Mouse (Mus musculus): ENCODE results near the gene Cx3cr1. TPM values are rescaled to one million over a fixed set of nuclear protein-coding genes. Genes with fewer than 3 reads are reported as not detected.
A peak's percentile ranks its signal among the peaks of the same experiment; 100 is the strongest.

The Cx3cr1 gene
- total and polyA plus RNA-seq, 2 experiments from 2014 or later = 10.6 to 14.7 TPM

- no peak overlapping the region for H3K4me2 ChIP-seq (ENCODE audit: low read depth)
- no peak overlapping the region for H3K9ac ChIP-seq
- H3K4me3 ChIP-seq (ENCODE audit: low read depth, low read length) = no peak overlapping the region
- DNase-seq (peak; percentile 14), ATAC-seq (no peak)
- H3K27me3 ChIP-seq (ENCODE audit: insufficient read depth, low read length) = no peaks in the 10 kb centered on the region
- H3K9me3 ChIP-seq (ENCODE audit: low read length) = no peaks in the 10 kb centered on the region
- H3K4me1 ChIP-seq (ENCODE audit: insufficient read depth) = peaks cover 6% of the 10 kb centered on the region; the same call in 1 of the 2 replicates
- TF ChIP-seq CTCF (IDR thresholded peaks at IDR 0.05; ENCODE audit: low read depth) = no peak
- no peaks in the 10 kb centered on the region for H3K36me3 ChIP-seq (ENCODE audit: insufficient read depth)
- 28% methylated on average over 5 of the region's 5 CpGs for WGBS
- no peak overlapping the region for H3K27ac ChIP-seq (ENCODE audit: low read depth, low read length)
These were observed 92.1 kb downstream of the Cx3cr1 start for GRCm38 (mm10) chr9:119977557-119978060.

DNA sequence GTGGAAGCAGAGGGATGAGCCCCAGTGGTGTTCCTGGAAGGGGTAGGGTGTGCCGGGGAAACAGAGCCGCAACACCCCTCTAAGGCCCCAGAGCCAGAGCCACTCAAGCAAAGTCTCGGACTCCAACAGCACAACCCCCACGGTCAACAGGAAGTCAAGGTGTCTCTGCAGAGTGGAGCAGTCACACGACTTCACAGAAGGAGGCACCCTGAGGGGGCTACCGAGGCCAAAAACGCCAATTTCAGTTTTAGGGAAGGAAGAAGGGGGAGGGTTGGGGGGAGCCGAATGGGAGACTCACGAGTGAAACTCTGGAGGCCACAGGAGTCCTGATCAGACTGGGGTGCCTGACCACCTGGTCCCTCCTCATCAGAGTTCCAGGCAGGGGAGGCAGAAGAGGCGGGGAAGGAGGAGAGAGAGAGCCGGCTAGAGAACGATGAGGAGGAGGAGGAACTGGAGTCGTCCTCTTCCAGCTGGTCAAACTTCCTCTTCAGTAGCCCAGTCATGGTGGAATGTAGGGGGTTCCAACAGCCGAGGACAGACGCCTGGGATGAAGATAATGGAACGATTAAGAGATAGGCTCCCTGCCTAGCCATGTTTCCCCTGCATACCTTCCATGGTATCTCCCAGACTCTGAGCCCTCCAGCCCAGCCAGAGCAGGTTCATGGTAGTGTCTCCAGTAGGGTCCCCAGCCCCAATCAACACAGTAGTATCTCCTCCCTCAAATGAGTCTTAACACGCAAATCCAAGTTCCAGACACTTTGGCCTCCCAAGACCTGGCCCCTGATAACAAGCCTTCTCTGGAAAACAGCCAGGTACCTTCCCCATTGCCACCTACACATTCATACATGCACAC lies 92.7 kb downstream of the Cx3cr1 start:
- Histone ChIP-seq H3K4me2 (ENCODE audit: low read depth) (no peak overlapping the region), H3K9me3 (ENCODE audit: low read length) (no peaks in the 10 kb centered on the region), H3K4me3 (ENCODE audit: low read depth, low read length) (no peak overlapping the region), H3K36me3 (ENCODE audit: insufficient read depth) (no peaks in the 10 kb centered on the region), H3K27me3 (ENCODE audit: insufficient read depth, low read length) (no peaks in the 10 kb centered on the region), H3K9ac (no peak overlapping the region), H3K4me1 (ENCODE audit: insufficient read depth) (no peaks in the 10 kb centered on the region), H3K27ac (ENCODE audit: low read depth, low read length) (no peak overlapping the region)
- WGBS = 70% methylated on average over 17 of the region's 17 CpGs
- no peak for TF ChIP-seq CTCF (IDR thresholded peaks at IDR 0.05; ENCODE audit: low read depth)
- ATAC-seq (no peak), DNase-seq (no peak)

GRCm38 (mm10) chr9:119975286-119975685 lies 94.4 kb downstream of the Cx3cr1 start:
- H3K9ac ChIP-seq = no peak overlapping the region
- H3K4me1 ChIP-seq (ENCODE audit: insufficient read depth) = peaks cover 10% of the 10 kb centered on the region
- ATAC-seq (no peak), DNase-seq (no peak)
- H3K36me3 ChIP-seq (ENCODE audit: insufficient read depth) = no peaks in the 10 kb centered on the region
- TF ChIP-seq CTCF (IDR thresholded peaks at IDR 0.05; ENCODE audit: low read depth) = no peak
- no peaks in the 10 kb centered on the region for H3K9me3 ChIP-seq (ENCODE audit: low read length)
- 85% methylated on average over 4 of the region's 4 CpGs for WGBS
- H3K27me3 ChIP-seq (ENCODE audit: insufficient read depth, low read length) = no peaks in the 10 kb centered on the region
- H3K4me3 ChIP-seq (ENCODE audit: low read depth, low read length) = no peak overlapping the region
- no peak overlapping the region for H3K4me2 ChIP-seq (ENCODE audit: low read depth)
- H3K27ac ChIP-seq (ENCODE audit: low read depth, low read length) = no peak overlapping the region

DNA sequence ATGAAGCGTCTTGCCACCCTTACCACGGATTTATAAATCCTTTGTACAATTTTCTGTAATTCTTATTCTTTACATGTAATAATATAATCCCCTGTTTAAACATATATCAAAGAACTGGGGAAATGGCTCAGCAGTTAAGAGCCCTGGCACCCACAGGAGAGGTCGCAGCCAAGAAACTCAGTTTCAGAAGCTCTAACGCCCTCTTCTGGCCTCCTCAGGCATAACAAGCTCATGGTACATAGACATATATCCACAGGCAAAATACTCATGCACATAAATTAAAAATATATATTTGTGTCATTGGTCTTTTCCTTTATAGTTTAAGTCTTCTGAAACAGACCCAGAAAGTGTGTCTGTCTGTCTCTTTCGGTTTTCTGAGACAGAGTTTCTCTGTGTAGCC lies 95.1 kb downstream of the Cx3cr1 start:
- WGBS = 80% methylated on average over 5 of the region's 5 CpGs
- Histone ChIP-seq H3K4me3 (ENCODE audit: low read depth, low read length) (no peak overlapping the region), H3K9ac (no peak overlapping the region), H3K9me3 (ENCODE audit: low read length) (no peaks in the 10 kb centered on the region), H3K4me1 (ENCODE audit: insufficient read depth) (peaks cover 11% of the 10 kb centered on the region), H3K27ac (ENCODE audit: low read depth, low read length) (no peak overlapping the region), H3K4me2 (ENCODE audit: low read depth) (no peak overlapping the region), H3K36me3 (ENCODE audit: insufficient read depth) (no peaks in the 10 kb centered on the region), H3K27me3 (ENCODE audit: insufficient read depth, low read length) (no peaks in the 10 kb centered on the region)
- peak; percentile 32 for TF ChIP-seq CTCF (IDR thresholded peaks at IDR 0.05; ENCODE audit: low read depth)
- no peak for ATAC-seq
- no peak for DNase-seq

GRCm38 (mm10) chr9:119973869-119974520 lies 95.7 kb downstream of the Cx3cr1 start:
- no peak for ATAC-seq
- no peak overlapping the region for H3K9ac ChIP-seq
- H3K9me3 ChIP-seq (ENCODE audit: low read length) = no peaks in the 10 kb centered on the region
- peak; percentile 52 for TF ChIP-seq CTCF (IDR thresholded peaks at IDR 0.05; ENCODE audit: low read depth)
- no peak for DNase-seq
- H3K27me3 ChIP-seq (ENCODE audit: insufficient read depth, low read length) = no peaks in the 10 kb centered on the region
- WGBS = 93% methylated on average over 27 of the region's 27 CpGs
- no peak overlapping the region for H3K27ac ChIP-seq (ENCODE audit: low read depth, low read length)
- H3K4me3 ChIP-seq (ENCODE audit: low read depth, low read length) = no peak overlapping the region
- no peaks in the 10 kb centered on the region for H3K36me3 ChIP-seq (ENCODE audit: insufficient read depth)
- no peak overlapping the region for H3K4me2 ChIP-seq (ENCODE audit: low read depth)
- peaks cover 11% of the 10 kb centered on the region for H3K4me1 ChIP-seq (ENCODE audit: insufficient read depth)

DNA sequence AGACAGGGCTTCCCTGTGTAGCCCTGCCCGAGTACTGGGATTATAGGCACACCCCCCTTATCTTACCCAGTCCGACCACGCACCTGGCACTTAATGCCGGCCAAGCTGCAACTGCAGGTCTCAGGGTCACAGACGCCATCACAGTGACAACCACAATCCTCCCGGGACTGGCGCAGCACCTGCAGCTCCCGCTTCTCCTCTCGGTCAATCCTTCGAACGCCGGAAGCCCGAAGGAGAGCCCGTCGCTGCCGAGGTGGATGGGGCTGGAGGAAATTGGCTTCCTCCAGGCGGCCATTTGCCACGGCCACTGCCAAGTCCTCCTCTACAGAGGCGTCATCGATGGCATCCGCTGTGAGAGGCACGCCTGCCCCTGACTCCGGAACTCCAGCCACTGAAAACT lies 96.4 kb downstream of the Cx3cr1 start:
- WGBS = 89% methylated on average over 23 of the region's 23 CpGs
- DNase-seq (no peak), ATAC-seq (no peak)
- H3K4me3 ChIP-seq (ENCODE audit: low read depth, low read length) = no peak overlapping the region
- H3K27ac ChIP-seq (ENCODE audit: low read depth, low read length) = no peak overlapping the region
- H3K36me3 ChIP-seq (ENCODE audit: insufficient read depth) = no peaks in the 10 kb centered on the region
- no peak overlapping the region for H3K4me2 ChIP-seq (ENCODE audit: low read depth)
- H3K4me1 ChIP-seq (ENCODE audit: insufficient read depth) = peaks cover 11% of the 10 kb centered on the region
- no peak for TF ChIP-seq CTCF (IDR thresholded peaks at IDR 0.05; ENCODE audit: low read depth)
- H3K9ac ChIP-seq = no peak overlapping the region
- H3K27me3 ChIP-seq (ENCODE audit: insufficient read depth, low read length) = no peaks in the 10 kb centered on the region
- no peaks in the 10 kb centered on the region for H3K9me3 ChIP-seq (ENCODE audit: low read length)

- H3K4me2 ChIP-seq (ENCODE audit: low read depth) = no peak overlapping the region
- TF ChIP-seq CTCF (IDR thresholded peaks at IDR 0.05; ENCODE audit: low read depth) = no peak
- no peaks in the 10 kb centered on the region for H3K36me3 ChIP-seq (ENCODE audit: insufficient read depth)
- no peak for DNase-seq
- 72% methylated on average over 12 of the region's 12 CpGs for WGBS
- H3K4me3 ChIP-seq (ENCODE audit: low read depth, low read length) = no peak overlapping the region
- peaks cover 11% of the 10 kb centered on the region for H3K4me1 ChIP-seq (ENCODE audit: insufficient read depth)
- H3K9ac ChIP-seq = no peak overlapping the region
- H3K27me3 ChIP-seq (ENCODE audit: insufficient read depth, low read length) = no peaks in the 10 kb centered on the region
- H3K9me3 ChIP-seq (ENCODE audit: low read length) = no peaks in the 10 kb centered on the region
- no peak overlapping the region for H3K27ac ChIP-seq (ENCODE audit: low read depth, low read length)
- no peak for ATAC-seq
These were observed 97.1 kb downstream of the Cx3cr1 start for GRCm38 (mm10) chr9:119972582-119972981.

All from forebrain, postnatal 0 days (tissue).